Mouse (Mus musculus): ENCODE results near the gene Lhpp. TPM values are rescaled to one million over a fixed set of nuclear protein-coding genes. Genes with fewer than 3 reads are reported as not detected.

Lhpp gene
- total and polyA plus RNA-seq, 2 experiments from 2014 or later: 22.9 to 40.1 TPM

GRCm38 (mm10) chr7:132690716-132691472, 80.5 kb downstream of the Lhpp start:
- Histone ChIP-seq H3K27ac (ENCODE audit: low read depth) (no peak overlapping the region), H3K27me3 (ENCODE audit: control insufficient read depth, insufficient read depth, low read length) (no peaks in the 10 kb centered on the region), H3K9me3 (replicated peaks; ENCODE audit: control insufficient read depth, low read length) (peaks cover 6% of the 10 kb centered on the region; the same call in 1 of the 2 replicates), H3K36me3 (replicated peaks; ENCODE audit: control insufficient read depth, insufficient read depth, low read length) (0 out of 2 replicates have a peak, but pooled peaks cover 3% of the 10 kb centered on the region), H3K4me2 (ENCODE audit: low read depth, low read length) (no peak overlapping the region), H3K4me1 (ENCODE audit: control insufficient read depth, insufficient read depth) (peaks cover 30% of the 10 kb centered on the region), H3K9ac (replicated peaks; ENCODE audit: low read depth, low read length) (no peak overlapping the region), H3K4me3 (ENCODE audit: low read depth, low read length) (no peak overlapping the region)
- ATAC-seq (ENCODE audit: insufficient read depth, low read depth) (no peak), DNase-seq (ENCODE audit: low spot score) (no peak)
- 89% methylated on average over 14 of the region's 14 CpGs for WGBS
- no peak for TF ChIP-seq CTCF (IDR thresholded peaks at IDR 0.05; ENCODE audit: low read depth)
- no peak for TF ChIP-seq EP300 (IDR thresholded peaks at IDR 0.05; ENCODE audit: low read depth)

- Histone ChIP-seq H3K4me1 (ENCODE audit: control insufficient read depth, insufficient read depth) (peaks cover 24% of the 10 kb centered on the region), H3K36me3 (replicated peaks; ENCODE audit: control insufficient read depth, insufficient read depth, low read length) (0 out of 2 replicates have a peak, but pooled peaks cover 3% of the 10 kb centered on the region), H3K4me3 (ENCODE audit: low read depth, low read length) (no peak overlapping the region), H3K9me3 (replicated peaks; ENCODE audit: control insufficient read depth, low read length) (peaks cover 6% of the 10 kb centered on the region; the same call in 1 of the 2 replicates), H3K9ac (replicated peaks; ENCODE audit: low read depth, low read length) (no peak overlapping the region), H3K27ac (ENCODE audit: low read depth) (no peak overlapping the region), H3K4me2 (ENCODE audit: low read depth, low read length) (no peak overlapping the region), H3K27me3 (ENCODE audit: control insufficient read depth, insufficient read depth, low read length) (no peaks in the 10 kb centered on the region)
- WGBS: 62% methylated on average over 9 of the region's 9 CpGs
- DNase-seq (ENCODE audit: low spot score) (no peak), ATAC-seq (ENCODE audit: insufficient read depth, low read depth) (no peak)
- TF ChIP-seq CTCF (IDR thresholded peaks at IDR 0.05; ENCODE audit: low read depth) (no peak), EP300 (IDR thresholded peaks at IDR 0.05; ENCODE audit: low read depth) (no peak)
Measured at GRCm38 (mm10) chr7:132692719-132693118, 82.3 kb downstream of the Lhpp start.

DNA sequence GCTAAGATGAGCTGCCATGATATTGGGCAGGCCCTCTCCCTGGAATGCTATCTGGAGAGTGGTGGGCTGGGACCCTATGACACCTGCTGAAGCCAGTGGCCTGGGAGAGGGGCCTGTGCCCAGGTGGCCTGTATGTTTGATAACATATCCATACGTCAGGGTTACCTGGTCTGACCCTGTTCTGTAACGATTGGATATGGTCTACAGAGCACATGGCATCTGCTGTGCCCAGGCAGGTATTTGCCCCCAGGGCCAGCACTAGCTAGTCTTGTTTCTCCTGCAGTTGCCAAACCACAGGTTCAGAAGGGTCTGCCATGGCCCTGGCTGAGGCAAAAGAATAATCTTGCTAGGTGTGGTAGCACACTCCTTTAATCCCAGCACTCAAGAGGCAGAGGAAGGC, 83.1 kb downstream of the Lhpp start:
- H3K27me3 ChIP-seq (ENCODE audit: control insufficient read depth, insufficient read depth, low read length): no peaks in the 10 kb centered on the region
- no peak overlapping the region for H3K27ac ChIP-seq (ENCODE audit: low read depth)
- TF ChIP-seq CTCF (IDR thresholded peaks at IDR 0.05; ENCODE audit: low read depth) (no peak), EP300 (IDR thresholded peaks at IDR 0.05; ENCODE audit: low read depth) (no peak)
- no peak for DNase-seq (ENCODE audit: low spot score)
- ATAC-seq (ENCODE audit: insufficient read depth, low read depth): no peak
- WGBS: 89% methylated on average over 2 of the region's 2 CpGs
- H3K9me3 ChIP-seq (replicated peaks; ENCODE audit: control insufficient read depth, low read length): peaks cover 6% of the 10 kb centered on the region; the same call in 1 of the 2 replicates
- 0 out of 2 replicates have a peak, but pooled peaks cover 3% of the 10 kb centered on the region for H3K36me3 ChIP-seq (replicated peaks; ENCODE audit: control insufficient read depth, insufficient read depth, low read length)
- no peak overlapping the region for H3K4me2 ChIP-seq (ENCODE audit: low read depth, low read length)
- H3K4me3 ChIP-seq (ENCODE audit: low read depth, low read length): no peak overlapping the region
- H3K9ac ChIP-seq (replicated peaks; ENCODE audit: low read depth, low read length): no peak overlapping the region
- peaks cover 15% of the 10 kb centered on the region for H3K4me1 ChIP-seq (ENCODE audit: control insufficient read depth, insufficient read depth)

DNA sequence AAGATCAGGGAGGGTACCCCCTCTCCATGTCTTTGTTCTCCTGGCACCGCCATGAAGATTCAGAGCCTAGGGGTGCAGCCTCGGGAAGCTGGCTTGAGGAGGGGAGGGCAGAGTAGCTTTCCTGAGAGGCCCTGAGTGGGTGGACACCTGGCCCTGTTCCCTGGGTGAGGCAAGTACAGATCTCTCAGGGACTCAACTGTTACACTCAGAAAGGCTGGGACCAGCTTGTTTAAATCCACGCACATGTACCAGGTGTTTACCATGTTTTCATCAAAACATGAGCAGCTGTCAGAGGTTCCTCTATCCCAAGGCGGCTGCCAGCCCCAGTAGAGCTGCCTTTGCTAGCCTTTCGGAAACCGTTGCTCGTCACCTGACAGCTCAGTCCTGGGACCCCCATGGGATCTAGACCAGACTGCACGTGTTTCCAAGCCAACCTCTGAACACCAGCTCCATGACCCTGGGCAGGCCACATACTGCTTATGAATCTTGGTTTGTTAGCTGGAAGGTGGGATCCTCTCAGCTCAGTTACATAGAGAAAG, 86.9 kb downstream of the Lhpp start:
- 80% methylated on average over 8 of the region's 8 CpGs for WGBS
- Histone ChIP-seq H3K4me2 (ENCODE audit: low read depth, low read length) (no peak overlapping the region), H3K36me3 (replicated peaks; ENCODE audit: control insufficient read depth, insufficient read depth, low read length) (0 out of 2 replicates have a peak, but pooled peaks cover 3% of the 10 kb centered on the region), H3K9me3 (replicated peaks; ENCODE audit: control insufficient read depth, low read length) (peaks cover 6% of the 10 kb centered on the region; the same call in 1 of the 2 replicates), H3K4me3 (ENCODE audit: low read depth, low read length) (no peak overlapping the region), H3K27me3 (ENCODE audit: control insufficient read depth, insufficient read depth, low read length) (no peaks in the 10 kb centered on the region), H3K27ac (ENCODE audit: low read depth) (no peak overlapping the region), H3K9ac (replicated peaks; ENCODE audit: low read depth, low read length) (no peak overlapping the region), H3K4me1 (ENCODE audit: control insufficient read depth, insufficient read depth) (peaks cover 7% of the 10 kb centered on the region; the same call in 1 of the 2 replicates)
- ATAC-seq (ENCODE audit: insufficient read depth, low read depth) (no peak), DNase-seq (ENCODE audit: low spot score) (no peak)
- TF ChIP-seq CTCF (IDR thresholded peaks at IDR 0.05; ENCODE audit: low read depth): no peak
- TF ChIP-seq EP300 (IDR thresholded peaks at IDR 0.05; ENCODE audit: low read depth): no peak

DNA sequence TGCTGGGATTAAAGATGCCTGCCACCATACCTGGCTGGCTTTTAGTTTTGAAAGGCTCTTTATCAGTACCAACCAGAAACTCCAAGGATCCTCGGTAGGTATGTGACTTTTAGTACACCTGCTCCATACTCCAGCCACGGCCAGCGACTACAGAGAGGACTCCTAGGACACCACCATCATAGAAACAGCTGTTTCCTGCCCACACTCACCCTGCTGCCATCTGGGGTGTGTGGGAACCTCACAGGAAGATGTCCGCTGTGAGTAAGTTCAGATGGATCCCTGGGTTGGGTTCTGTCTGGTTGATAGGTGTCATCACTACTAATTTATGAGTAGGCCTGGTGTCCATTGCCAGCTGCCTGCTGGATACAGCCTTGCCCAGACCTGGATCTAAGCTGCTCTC, 88.3 kb downstream of the Lhpp start:
- no peak for ATAC-seq (ENCODE audit: insufficient read depth, low read depth)

More for the DNA sequence above, 88.3 kb downstream of the Lhpp start:
- 67% methylated on average over 4 of the region's 4 CpGs for WGBS
- Histone ChIP-seq H3K4me1 (ENCODE audit: control insufficient read depth, insufficient read depth) (peaks cover 7% of the 10 kb centered on the region; the same call in 1 of the 2 replicates), H3K4me3 (ENCODE audit: low read depth, low read length) (no peak overlapping the region), H3K36me3 (replicated peaks; ENCODE audit: control insufficient read depth, insufficient read depth, low read length) (0 out of 2 replicates have a peak, but pooled peaks cover 3% of the 10 kb centered on the region), H3K27me3 (ENCODE audit: control insufficient read depth, insufficient read depth, low read length) (no peaks in the 10 kb centered on the region), H3K9me3 (replicated peaks; ENCODE audit: control insufficient read depth, low read length) (peaks cover 6% of the 10 kb centered on the region; the same call in 1 of the 2 replicates), H3K4me2 (ENCODE audit: low read depth, low read length) (no peak overlapping the region), H3K27ac (ENCODE audit: low read depth) (no peak overlapping the region), H3K9ac (replicated peaks; ENCODE audit: low read depth, low read length) (no peak overlapping the region)
- DNase-seq (ENCODE audit: low spot score): no peak
- TF ChIP-seq CTCF (IDR thresholded peaks at IDR 0.05; ENCODE audit: low read depth) (no peak), EP300 (IDR thresholded peaks at IDR 0.05; ENCODE audit: low read depth) (no peak)
